Mouse (Mus musculus): Measurements from ENCODE around the gene Ess2.

GRCm38 (mm10) chr16:17851860-17852259 lies 59.3 kb downstream of the Ess2 start:
- no peak for TF ChIP-seq CTCF (IDR thresholded peaks at IDR 0.05; ENCODE audit: borderline replicate concordance, insufficient read depth, low read depth, low read length)
- peak; percentile 34; the same call in 1 of the 2 replicates for TF ChIP-seq POLR2A (IDR thresholded peaks at IDR 0.05; ENCODE audit: borderline replicate concordance, insufficient read depth, low read length)

Measured in cerebellum, adult 2 months (tissue).